Mouse (Mus musculus) intestine, embryonic 15.5 days (tissue): ENCODE results near the gene Zfp976. TPM values are rescaled to one million over a fixed set of nuclear protein-coding genes. Genes with fewer than 3 reads are reported as not detected.
"Not testable (repeated sequence)": the region's sequence is repeated elsewhere in the genome, so short reads cannot be mapped to it uniquely, and the experiment has no call there.

ENCODE experiments used
- ATAC-seq: fragments of 200-750 bp; cut with Nextera tagmentation; 2 replicates; pipeline ENCODE4 v1.8.0; 2017; ENCODE audit warnings: moderate TSS enrichment, moderate library complexity
- H3K27ac ChIP-seq: fragments of 300-500 bp; sonication (generic); 2 replicates; pipeline ENCODE4 v1.5.1; 2015; ENCODE audit warnings: mild to moderate bottlenecking, inconsistent platforms
- H3K27me3 ChIP-seq: fragments of 300-500 bp; sonication (generic); replicated peaks from 2 replicates; pipeline ENCODE4 v1.6.1; 2015; ENCODE audit warnings: inconsistent platforms
- H3K36me3 ChIP-seq: fragments of 300-500 bp; sonication (generic); 2 replicates; pipeline ENCODE4 v1.6.1; 2015; ENCODE audit warnings: inconsistent platforms
- H3K4me1 ChIP-seq: fragments of 300-500 bp; sonication (generic); replicated peaks from 2 replicates; pipeline ENCODE4 v1.6.1; 2015; ENCODE audit warnings: inconsistent platforms
- H3K4me2 ChIP-seq: fragments of 300-500 bp; sonication (generic); replicated peaks from 2 replicates; pipeline ENCODE4 v1.6.1; 2015; ENCODE audit warnings: mild to moderate bottlenecking, inconsistent platforms
- H3K4me3 ChIP-seq: fragments of 300-500 bp; sonication (generic); replicated peaks from 2 replicates; pipeline ENCODE4 v1.5.1; 2015; ENCODE audit warnings: inconsistent platforms
- H3K9ac ChIP-seq: fragments of 300-500 bp; sonication (generic); 2 replicates; pipeline ENCODE4 v1.6.1; 2015; ENCODE audit warnings: inconsistent platforms
- H3K9me3 ChIP-seq: fragments of 300-500 bp; sonication (generic); 2 replicates; pipeline ENCODE4 v1.6.1; 2016; ENCODE audit warnings: inconsistent platforms
- WGBS: fragments of 180-500 bp; shearing (Covaris S2); methylation state at CpG from one replicate; pipeline ENCODE4 v1.1.7; 2015; 5-methylcytosine and 5-hydroxymethylcytosine counted together
- polyA plus RNA-seq: library from polyadenylated mRNA; unstranded; fragments of >200 nt; fragmentation: Nextera tagmentation; extraction: Ambion mirVana; gene quantifications from 2 replicates; pipeline ENCODE4 v1.2.1, GENCODE M21; 2015

Gene Zfp976
- polyA plus RNA-seq: 3.2 and 3.8 TPM in 2 replicates

GRCm38 (mm10) chr7:42642152-42643115, at the start of gene Zfp976:
Zfp976 (minus strand) TSS chr7:42642588.
- WGBS: 2% methylated on average over 25 of the region's 25 CpGs
- not testable (repeated sequence) for H3K36me3 ChIP-seq, H3K9me3 ChIP-seq, H3K4me1 ChIP-seq, H3K27me3 ChIP-seq, H3K27ac ChIP-seq
- peak within 1 kb of the TSS; percentile 48 for H3K4me3 ChIP-seq
- peak within 1 kb of the TSS; percentile 42; the same call in 1 of the 2 replicates for H3K9ac ChIP-seq
- ATAC-seq: peak; percentile 100
- peak within 1 kb of the TSS; percentile 58 for H3K4me2 ChIP-seq

DNA sequence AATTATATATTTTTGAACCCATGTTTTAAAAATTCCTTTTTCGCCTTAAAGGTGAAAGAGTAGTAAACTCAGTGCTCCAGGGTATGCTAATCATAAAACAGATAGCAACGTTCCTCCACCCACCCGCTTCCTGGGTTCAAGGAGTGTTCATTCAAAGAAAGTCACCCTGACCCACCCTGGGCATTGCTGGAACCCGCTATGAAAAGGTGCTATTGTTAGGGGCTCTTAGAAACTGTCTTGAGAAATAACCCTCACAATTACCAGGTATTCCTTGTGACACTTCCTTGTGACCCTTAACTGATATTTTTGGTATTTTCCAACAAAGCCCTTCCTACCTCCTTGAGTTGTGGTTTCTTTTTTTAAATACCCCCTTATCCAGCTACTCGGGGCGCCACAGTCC, 37.7 kb upstream of the Zfp976 start:
- H3K27me3 ChIP-seq, H3K27ac ChIP-seq, H3K9me3 ChIP-seq, H3K9ac ChIP-seq, H3K4me2 ChIP-seq, H3K4me3 ChIP-seq, ATAC-seq, H3K36me3 ChIP-seq, H3K4me1 ChIP-seq: not testable (repeated sequence)
- WGBS: 95% methylated on average over 6 of the region's 6 CpGs

DNA sequence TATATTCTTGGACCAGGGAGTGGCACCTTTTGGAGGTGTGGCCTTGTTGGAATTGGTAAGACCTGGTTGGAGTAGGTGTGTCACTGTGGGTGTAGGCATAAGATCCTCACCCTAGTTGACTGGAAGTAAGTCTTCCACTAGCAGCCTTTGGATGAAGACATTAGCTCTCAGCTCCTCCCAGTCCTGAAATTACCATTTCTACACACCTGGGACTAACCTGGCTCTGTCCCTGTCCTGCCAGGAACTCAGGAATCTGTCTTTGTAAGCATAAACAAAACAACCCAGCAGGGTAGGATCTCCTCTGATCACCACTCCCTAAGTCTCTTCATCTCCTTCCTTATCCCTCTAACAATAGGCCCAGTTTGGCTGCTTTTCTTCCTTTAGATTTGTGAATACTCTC, 37.3 kb upstream of the Zfp976 start:
- H3K4me2 ChIP-seq, H3K4me1 ChIP-seq, H3K36me3 ChIP-seq, H3K9me3 ChIP-seq, H3K27ac ChIP-seq, H3K27me3 ChIP-seq, H3K9ac ChIP-seq, H3K4me3 ChIP-seq, ATAC-seq: not testable (repeated sequence)

GRCm38 (mm10) chr7:42660140-42660539, 17.8 kb upstream of the Zfp976 start:
- H3K4me1 ChIP-seq, H3K27ac ChIP-seq, H3K4me3 ChIP-seq, H3K27me3 ChIP-seq, H3K9me3 ChIP-seq, H3K36me3 ChIP-seq, ATAC-seq, H3K4me2 ChIP-seq, H3K9ac ChIP-seq: not testable (repeated sequence)
- 70% methylated on average over 5 of the region's 5 CpGs for WGBS

GRCm38 (mm10) chr7:42655211-42655610, 12.8 kb upstream of the Zfp976 start:
- not testable (repeated sequence) for H3K9ac ChIP-seq, ATAC-seq, H3K4me2 ChIP-seq, H3K4me1 ChIP-seq, H3K9me3 ChIP-seq, H3K36me3 ChIP-seq, H3K27me3 ChIP-seq, H3K27ac ChIP-seq, H3K4me3 ChIP-seq
- WGBS: 79% methylated on average over 2 of the region's 2 CpGs

GRCm38 (mm10) chr7:42643120-42643620, 782 bp upstream of the Zfp976 start:
- H3K27me3 ChIP-seq, H3K36me3 ChIP-seq, H3K4me1 ChIP-seq, H3K9ac ChIP-seq, H3K9me3 ChIP-seq, H3K27ac ChIP-seq: not testable (repeated sequence)
- H3K4me3 ChIP-seq: peak overlapping the region; percentile 48
- 21% methylated on average over 3 of the region's 3 CpGs for WGBS
- H3K4me2 ChIP-seq: peak overlapping the region; percentile 58
- ATAC-seq: peak; percentile 17; the same call in 1 of the 2 replicates

GRCm38 (mm10) chr7:42631031-42631430, 11.4 kb downstream of the Zfp976 start:
- not testable (repeated sequence) for H3K9ac ChIP-seq, H3K27me3 ChIP-seq, H3K4me3 ChIP-seq, H3K4me1 ChIP-seq, H3K4me2 ChIP-seq, H3K27ac ChIP-seq, ATAC-seq, H3K36me3 ChIP-seq, H3K9me3 ChIP-seq

- H3K27me3 ChIP-seq, H3K9ac ChIP-seq, H3K9me3 ChIP-seq, H3K27ac ChIP-seq, H3K4me3 ChIP-seq, H3K4me2 ChIP-seq, H3K4me1 ChIP-seq, H3K36me3 ChIP-seq, ATAC-seq: not testable (repeated sequence)
These were observed 46.7 kb downstream of the Zfp976 start for GRCm38 (mm10) chr7:42595666-42596065.

GRCm38 (mm10) chr7:42592413-42592812, 50.0 kb downstream of the Zfp976 start, which contains the start of gene Zfp977:
Zfp977 (minus strand) TSS chr7:42592547.
- not testable (repeated sequence) for H3K4me3 ChIP-seq, H3K4me1 ChIP-seq, H3K27me3 ChIP-seq, H3K9me3 ChIP-seq, ATAC-seq, H3K9ac ChIP-seq, H3K4me2 ChIP-seq, H3K27ac ChIP-seq, H3K36me3 ChIP-seq
- WGBS: 87% methylated on average over 11 of the region's 11 CpGs

DNA sequence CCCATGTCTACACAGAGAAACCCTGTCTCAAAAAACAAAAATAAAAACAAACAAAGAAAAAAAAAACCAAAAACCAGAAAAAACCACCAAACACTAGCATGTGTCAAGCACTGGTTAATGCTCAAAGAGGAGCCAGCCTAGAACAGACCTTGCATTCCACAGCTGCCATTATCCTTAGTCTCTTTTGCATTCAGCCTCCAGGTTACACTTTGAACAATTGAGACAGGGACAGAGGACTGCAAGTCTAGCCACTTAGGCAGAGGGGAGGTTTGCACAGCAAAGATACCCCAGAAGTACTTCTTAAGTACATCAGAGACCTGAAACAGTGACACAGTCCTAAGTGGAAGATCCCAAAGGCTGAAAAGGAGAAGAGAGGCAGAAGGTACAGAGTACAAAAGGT, 51.1 kb downstream of the Zfp976 start:
- not testable (repeated sequence) for H3K4me1 ChIP-seq, ATAC-seq

GRCm38 (mm10) chr7:42578488-42578887, 63.9 kb downstream of the Zfp976 start, which contains the start of gene Gm21028:
Gm21028 (minus strand) TSS chr7:42578588.
- H3K27me3 ChIP-seq: no peaks in the 10 kb centered on the region
- H3K9ac ChIP-seq: no peak within 1 kb of the TSS
- no peak for ATAC-seq
- WGBS: 94% methylated on average over 5 of the region's 5 CpGs
- peaks cover 8% of the 10 kb centered on the region; the same call in 1 of the 2 replicates for H3K9me3 ChIP-seq
- no peak within 1 kb of the TSS for H3K4me3 ChIP-seq
- H3K27ac ChIP-seq: no peak within 1 kb of the TSS
- no peak within 1 kb of the TSS for H3K4me2 ChIP-seq
- no peaks in the 10 kb centered on the region for H3K36me3 ChIP-seq
- H3K4me1 ChIP-seq: no peaks in the 10 kb centered on the region

More for the DNA sequence above, 51.1 kb downstream of the Zfp976 start:
- not testable (repeated sequence) for H3K4me3 ChIP-seq, H3K27ac ChIP-seq, H3K36me3 ChIP-seq, H3K4me2 ChIP-seq, H3K9me3 ChIP-seq, H3K9ac ChIP-seq, H3K27me3 ChIP-seq
